Mouse (Mus musculus): ENCODE data around the gene Pigw.
A peak's percentile ranks its signal among the peaks of the same experiment; 100 is the strongest.

The Pigw gene

GRCm38 (mm10) chr11:84886767-84887511, 6.9 kb upstream of the Pigw start:
- no peak for TF ChIP-seq GATA4 (IDR thresholded peaks at IDR 0.05; ENCODE audit: insufficient replicate concordance, low read length)

DNA sequence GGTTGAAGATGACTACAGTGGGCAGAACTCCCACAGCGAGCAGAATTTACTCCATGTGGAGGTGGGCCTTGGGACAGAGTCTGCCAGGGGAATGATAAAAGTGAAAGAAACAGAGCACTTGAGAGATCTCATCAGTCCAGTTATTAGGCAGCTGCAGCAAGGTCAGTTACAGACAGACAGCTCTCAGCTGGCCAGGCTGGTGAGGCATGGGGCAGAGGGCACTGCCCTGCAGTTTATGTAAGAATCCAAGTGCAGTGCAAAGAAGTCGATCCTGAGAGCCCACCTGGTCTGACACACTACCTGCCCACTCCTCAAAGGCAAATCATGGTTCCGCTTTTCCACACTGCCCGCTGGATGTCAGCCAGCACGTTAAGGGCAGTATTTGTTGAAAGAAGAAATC, 6.2 kb upstream of the Pigw start:
- no peak for TF ChIP-seq GATA4 (IDR thresholded peaks at IDR 0.05; ENCODE audit: insufficient replicate concordance, low read length)

GRCm38 (mm10) chr11:84885238-84885637, 5.2 kb upstream of the Pigw start:
- TF ChIP-seq GATA4 (IDR thresholded peaks at IDR 0.05; ENCODE audit: insufficient replicate concordance, low read length) = no peak

GRCm38 (mm10) chr11:84882346-84882745, 2.3 kb upstream of the Pigw start:
- TF ChIP-seq GATA4 (IDR thresholded peaks at IDR 0.05; ENCODE audit: insufficient replicate concordance, low read length) = no peak

- TF ChIP-seq GATA4 (IDR thresholded peaks at IDR 0.05; ENCODE audit: insufficient replicate concordance, low read length) = no peak
Measured at GRCm38 (mm10) chr11:84880971-84881370, 886 bp upstream of the Pigw start.

- no peak for TF ChIP-seq GATA4 (IDR thresholded peaks at IDR 0.05; ENCODE audit: insufficient replicate concordance, low read length)
Measured at GRCm38 (mm10) chr11:84880465-84880961, 428 bp upstream of the Pigw start.

DNA sequence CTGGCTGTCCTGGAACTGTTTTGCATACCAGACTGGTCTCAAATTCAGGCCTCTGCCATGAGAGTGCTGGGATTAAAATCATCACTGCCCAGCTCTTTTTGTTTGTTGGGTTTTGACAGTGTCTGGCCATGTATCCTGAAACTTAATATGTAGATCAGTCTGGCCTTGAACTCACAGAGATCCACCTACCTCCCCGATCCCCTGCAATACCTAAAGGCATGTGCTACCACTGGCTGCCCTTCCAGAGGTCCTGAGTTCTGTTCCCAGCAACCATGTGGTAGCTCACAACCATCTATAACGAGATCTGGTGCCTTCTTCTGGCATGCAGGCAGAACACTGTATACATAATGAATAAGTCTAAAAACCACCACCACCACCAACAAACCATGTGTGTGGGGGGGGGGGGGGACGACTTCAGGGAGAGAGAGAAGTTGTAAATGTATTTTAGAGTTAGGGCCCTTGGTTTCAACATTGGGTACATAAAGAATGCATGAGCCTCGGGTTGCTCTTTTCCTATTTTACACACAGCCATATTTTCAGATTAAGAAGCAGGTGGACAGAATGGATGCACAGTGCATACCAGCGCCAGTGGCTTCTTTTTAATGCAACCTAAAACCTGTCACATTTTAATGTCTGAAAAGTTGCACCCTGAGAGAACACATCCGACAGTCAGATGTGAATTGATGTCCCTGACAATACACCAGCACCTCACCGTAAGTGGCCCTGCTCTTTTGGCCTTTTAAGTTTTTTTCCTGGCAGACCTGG, 896 bp downstream of the Pigw start:
- no peak for TF ChIP-seq GATA4 (IDR thresholded peaks at IDR 0.05; ENCODE audit: insufficient replicate concordance, low read length)

DNA sequence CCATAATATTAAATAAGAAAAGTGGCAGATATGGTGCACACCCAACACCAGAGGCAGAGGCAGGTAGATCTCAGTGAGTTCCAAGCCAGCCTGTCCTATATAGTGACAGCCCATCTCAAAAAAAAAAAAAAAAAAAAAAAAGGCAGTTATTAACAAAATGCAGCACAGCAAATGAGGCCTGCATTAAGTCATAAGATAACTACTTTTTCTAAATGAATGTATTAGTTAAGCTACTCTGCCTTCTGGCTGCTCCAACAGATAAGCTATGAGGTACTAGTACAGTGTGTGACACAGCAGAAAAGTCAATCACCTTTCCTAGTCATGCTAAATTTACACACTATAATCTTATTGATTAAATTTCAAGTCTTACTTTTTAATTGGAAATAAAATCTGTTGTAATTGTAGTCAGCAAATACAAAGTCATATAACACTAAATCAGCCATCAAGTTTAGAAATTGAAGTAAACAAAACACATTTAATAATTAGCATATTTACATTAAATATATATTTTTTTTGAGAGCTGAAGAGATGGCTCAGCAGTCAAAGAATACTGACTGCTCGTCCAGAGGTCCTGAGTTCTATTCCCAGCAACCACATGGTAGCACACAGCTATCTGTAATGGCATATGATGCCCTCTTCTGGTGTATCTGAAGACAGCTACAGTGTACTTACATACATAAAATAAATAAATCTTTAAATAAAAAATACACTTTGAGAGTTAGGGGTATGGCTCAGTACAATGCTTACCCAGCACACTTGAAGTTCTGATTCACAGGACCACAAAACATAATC, 6.8 kb downstream of the Pigw start:
- no peak for TF ChIP-seq GATA4 (IDR thresholded peaks at IDR 0.05; ENCODE audit: insufficient replicate concordance, low read length)

DNA sequence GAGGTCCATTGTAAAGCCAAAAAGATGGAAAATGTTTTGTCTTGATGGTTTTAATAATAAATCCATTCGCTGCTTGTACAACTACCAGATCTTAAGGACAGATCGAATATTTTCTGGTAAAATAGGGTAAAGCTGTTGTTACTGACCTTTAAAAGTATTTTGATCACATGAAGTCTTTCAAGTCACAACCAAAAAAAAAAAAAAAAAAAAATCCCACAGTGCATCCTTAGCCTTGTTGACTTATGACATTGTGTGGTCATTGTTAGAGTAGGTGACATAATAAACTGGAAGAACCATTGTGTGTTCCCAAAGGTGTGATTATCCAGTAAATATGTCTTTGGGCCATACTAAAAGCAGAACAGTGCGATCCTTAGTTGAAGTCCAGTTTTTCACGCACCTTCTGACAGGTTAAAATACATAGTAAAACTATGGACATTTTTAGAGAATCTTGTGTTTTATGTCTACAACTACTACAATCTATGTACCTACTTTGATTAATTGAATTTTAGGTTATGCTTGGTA, 8.5 kb downstream of the Pigw start:
- no peak for TF ChIP-seq GATA4 (IDR thresholded peaks at IDR 0.05; ENCODE audit: insufficient replicate concordance, low read length)

GRCm38 (mm10) chr11:84871046-84871445, 9.0 kb downstream of the Pigw start:
- TF ChIP-seq GATA4 (IDR thresholded peaks at IDR 0.05; ENCODE audit: insufficient replicate concordance, low read length) = peak; percentile 19; the same call in 1 of the 2 replicates

- no peak for TF ChIP-seq GATA4 (IDR thresholded peaks at IDR 0.05; ENCODE audit: insufficient replicate concordance, low read length)
Measured at GRCm38 (mm10) chr11:84870337-84871043, 9.6 kb downstream of the Pigw start, which contains the start of gene Ggnbp2. Ggnbp2 (minus strand) TSS chr11:84870817.

GRCm38 (mm10) chr11:84869537-84870232, 10.4 kb downstream of the Pigw start:
- TF ChIP-seq GATA4 (IDR thresholded peaks at IDR 0.05; ENCODE audit: insufficient replicate concordance, low read length) = no peak; the same call in 1 of the 2 replicates

GRCm38 (mm10) chr11:84868786-84869259, 11.3 kb downstream of the Pigw start:
- no peak for TF ChIP-seq GATA4 (IDR thresholded peaks at IDR 0.05; ENCODE audit: insufficient replicate concordance, low read length)

DNA sequence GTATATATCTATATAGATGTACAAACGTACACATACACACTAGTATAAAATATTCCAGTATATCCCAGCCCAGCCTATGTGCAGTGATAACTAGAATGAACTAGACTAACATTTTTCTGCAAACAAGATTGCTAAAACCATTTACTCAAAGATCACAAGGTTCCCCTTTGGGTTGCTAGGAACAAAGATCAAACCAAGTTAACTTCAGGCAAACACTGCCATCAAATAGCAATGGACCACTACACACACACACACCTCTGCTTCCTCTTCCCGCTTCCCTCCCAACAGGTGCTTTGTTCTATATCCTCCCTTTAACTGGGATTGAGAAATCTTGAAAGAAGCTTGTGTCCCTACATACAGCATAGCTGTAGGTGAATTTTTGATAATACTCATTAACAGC, 12.5 kb downstream of the Pigw start:
- TF ChIP-seq GATA4 (IDR thresholded peaks at IDR 0.05; ENCODE audit: insufficient replicate concordance, low read length) = no peak
